9 mouse cellular contexts compared by ENCODE assay signal in genomic region chr1:74054007-74054406, GRCm38 (mm10).
DNase-seq lines count a peak whose midpoint lies in the region; ATAC-seq and TF ChIP-seq lines count a peak whose summit lies in the region.
"Had no signal": no experiment of that assay in that cellular context is flagged by ENCODE, and none has a peak within 500 bp of the region (broad histone marks: within the 10 kb centered on the region; RNA-seq: fewer than 3 reads in every experiment).

No protein-coding gene starts in this region.

- no peak overlapping the region for H3K4me2 ChIP-seq in forebrain, postnatal 0 days (ENCODE audit: low read depth)
- H3K4me2 ChIP-seq in lung, postnatal 0 days (replicated peaks; ENCODE audit: low read depth, low read length) = no peak overlapping the region
- H3K4me2 ChIP-seq in limb, embryonic 11.5 days (ENCODE audit: low read depth, severe bottlenecking) = no peak overlapping the region

- no peak for ATAC-seq in forebrain, postnatal 0 days
- ATAC-seq in lung, postnatal 0 days = peak; percentile 86
- ATAC-seq in limb, embryonic 11.5 days (ENCODE audit: insufficient number of reproducible peaks, low FRiP score, low TSS enrichment, low read depth) = peak; percentile 83

- peak overlapping the region; percentile 58; the same call in 1 of the 2 replicates for H3K27ac ChIP-seq in forebrain, embryonic 10.5 days
- no peak overlapping the region for H3K27ac ChIP-seq in forebrain, postnatal 0 days (ENCODE audit: low read depth, low read length)
- H3K27ac ChIP-seq in lung, postnatal 0 days (ENCODE audit: low read length) = peak overlapping the region; percentile 73
- peak overlapping the region; percentile 39; the same call in 1 of the 2 replicates for H3K27ac ChIP-seq in limb, embryonic 11.5 days (replicated peaks; ENCODE audit: low read depth, low read length)

- no peaks in the 10 kb centered on the region for H3K9me3 ChIP-seq in forebrain, embryonic 10.5 days
- H3K9me3 ChIP-seq in forebrain, postnatal 0 days (ENCODE audit: low read length) = no peaks in the 10 kb centered on the region
- no peaks in the 10 kb centered on the region for H3K9me3 ChIP-seq in lung, postnatal 0 days (ENCODE audit: low read length)
- no peaks in the 10 kb centered on the region for H3K9me3 ChIP-seq in limb, embryonic 11.5 days (ENCODE audit: control insufficient read depth, low read length)

- H3K4me1 ChIP-seq in forebrain, embryonic 10.5 days = peaks cover 43% of the 10 kb centered on the region
- H3K4me1 ChIP-seq in forebrain, postnatal 0 days (ENCODE audit: insufficient read depth) = no peaks in the 10 kb centered on the region
- H3K4me1 ChIP-seq in lung, postnatal 0 days (ENCODE audit: insufficient read depth, low read depth, low read length) = peaks cover 15% of the 10 kb centered on the region
- peaks cover 11% of the 10 kb centered on the region; the same call in 1 of the 2 replicates for H3K4me1 ChIP-seq in lung, adult 2 months (ENCODE audit: control insufficient read depth, insufficient read depth, low read length)
- H3K4me1 ChIP-seq in limb, embryonic 11.5 days (ENCODE audit: control insufficient read depth, insufficient read depth, low read length) = peaks cover 35% of the 10 kb centered on the region

- no peak overlapping the region for H3K4me3 ChIP-seq in forebrain, embryonic 10.5 days
- no peak overlapping the region for H3K4me3 ChIP-seq in forebrain, postnatal 0 days (ENCODE audit: low read depth, low read length)
- no peak overlapping the region for H3K4me3 ChIP-seq in lung, postnatal 0 days (ENCODE audit: low read depth, low read length)
- no peak overlapping the region for H3K4me3 ChIP-seq in lung, adult 2 months (replicated peaks; ENCODE audit: extremely low read depth, low read depth, low read length)
- no peak overlapping the region for H3K4me3 ChIP-seq in limb, embryonic 11.5 days (ENCODE audit: low read depth, low read length)

- TF ChIP-seq CTCF in forebrain, postnatal 0 days (IDR thresholded peaks at IDR 0.05; ENCODE audit: low read depth) = no peak
- TF ChIP-seq CTCF in lung, postnatal 0 days (IDR thresholded peaks at IDR 0.05) = no peak
- no peak for TF ChIP-seq CTCF in lung, adult 2 months (IDR thresholded peaks at IDR 0.05; ENCODE audit: insufficient read depth, low read length)

- no peaks in the 10 kb centered on the region for H3K36me3 ChIP-seq in forebrain, embryonic 10.5 days (replicated peaks)
- no peaks in the 10 kb centered on the region for H3K36me3 ChIP-seq in forebrain, postnatal 0 days (ENCODE audit: insufficient read depth)
- H3K36me3 ChIP-seq in lung, postnatal 0 days (ENCODE audit: insufficient read depth, low read length) = no peaks in the 10 kb centered on the region
- peaks cover 2% of the 10 kb centered on the region; the same call in 1 of the 2 replicates for H3K36me3 ChIP-seq in limb, embryonic 11.5 days (ENCODE audit: control insufficient read depth, insufficient read depth, low read length)

- no peak overlapping the region for H3K9ac ChIP-seq in forebrain, postnatal 0 days
- no peak overlapping the region for H3K9ac ChIP-seq in lung, postnatal 0 days (replicated peaks; ENCODE audit: low read depth)
- H3K9ac ChIP-seq in limb, embryonic 11.5 days (ENCODE audit: low read length) = no peak overlapping the region

- 61% methylated on average over 7 of the region's 7 CpGs for WGBS in forebrain, embryonic 10.5 days
- 52% methylated on average over 7 of the region's 7 CpGs for WGBS in forebrain, postnatal 0 days
- 25% methylated on average over 6 of the region's 7 CpGs for WGBS in lung, postnatal 0 days
- 41% methylated on average over 7 of the region's 7 CpGs for WGBS in lung, adult 2 months
- WGBS in limb, embryonic 11.5 days = 15% methylated on average over 7 of the region's 7 CpGs

- H3K27me3 ChIP-seq in forebrain, embryonic 10.5 days (ENCODE audit: poor library complexity, severe bottlenecking) = no peaks in the 10 kb centered on the region
- H3K27me3 ChIP-seq in forebrain, postnatal 0 days (ENCODE audit: insufficient read depth, low read length) = no peaks in the 10 kb centered on the region
- H3K27me3 ChIP-seq in lung, postnatal 0 days (replicated peaks; ENCODE audit: insufficient read depth, low read length) = no peaks in the 10 kb centered on the region
- H3K27me3 ChIP-seq in limb, embryonic 11.5 days (ENCODE audit: control insufficient read depth, insufficient read depth, low read length) = no peaks in the 10 kb centered on the region

- TF ChIP-seq POLR2A in lung, adult 2 months (IDR thresholded peaks at IDR 0.05; ENCODE audit: borderline replicate concordance, extremely low read depth, low read depth, low read length) = no peak

- peak; percentile 37 for DNase-seq in forebrain, embryonic 10.5 days (ENCODE audit: extremely low spot score, low spot score)
- no peak for DNase-seq in forebrain, postnatal 0 days
- DNase-seq in lung, postnatal 0 days (ENCODE audit: low spot score) = peak; percentile 74
- no peak for DNase-seq in lung, adult 2 months
- peak; percentile 71 for DNase-seq in limb, embryonic 11.5 days (ENCODE audit: low spot score)
- peak; percentile 82 for DNase-seq in yolk sac, embryonic 10.5 days (ENCODE audit: low spot score)
- no peak for DNase-seq in layer of hippocampus, postnatal 14 days (ENCODE audit: low spot score in 2 of 2)
- no peak for DNase-seq in spleen, adult 18-20 months
- DNase-seq: layer of hippocampus, postnatal 36 days had no signal

- TF ChIP-seq EP300 in lung, postnatal 0 days (IDR thresholded peaks at IDR 0.05) = peak; percentile 81

Comparison
In these comparisons a context has a peak if more than half of its experiments do, and no peak if none do; other contexts are left out.
1. DNase-seq: peak in forebrain, embryonic 10.5 days (single experiment), lung, postnatal 0 days (single experiment), limb, embryonic 11.5 days (single experiment) and yolk sac, embryonic 10.5 days (single experiment); none in forebrain, postnatal 0 days (single experiment), lung, adult 2 months (single experiment), layer of hippocampus, postnatal 14 days (0 of 2) and spleen, adult 18-20 months (0 of 2).